Mouse (Mus musculus): ENCODE data around the gene Ncln.

- TF ChIP-seq POLR2A (IDR thresholded peaks at IDR 0.05; ENCODE audit: borderline replicate concordance, extremely low read depth, insufficient read depth, insufficient read length, poor library complexity, severe bottlenecking), result no peak
- TF ChIP-seq CTCF (IDR thresholded peaks at IDR 0.05; ENCODE audit: borderline replicate concordance, extremely low read depth, insufficient read depth, insufficient read length), result 0 out of 2 replicates have a peak, but pooled peaks have one; percentile 0
Measured at GRCm38 (mm10) chr10:81498316-81499249, 2.4 kb upstream of the Ncln start.

Measured in brain, embryonic 14.5 days (tissue).